Mouse (Mus musculus) forebrain, embryonic 14.5 days (tissue): ENCODE data around the gene Stt3b. TPM values are rescaled to one million over a fixed set of nuclear protein-coding genes. Genes with fewer than 3 reads are reported as not detected.

ENCODE experiments used
- ATAC-seq: fragments of 200-750 bp; cut with Nextera tagmentation; 2 replicates; pipeline ENCODE4 v1.8.0; 2017; ENCODE audit warnings: mild to moderate bottlenecking, moderate library complexity
- DNase-seq: peaks from one replicate; pipeline ENCODE4 v3.0.0-alpha.2; 2015; ENCODE audit warnings: low spot score
- H3K27ac ChIP-seq: fragments of 300-500 bp; sonication (generic); 2 replicates; pipeline ENCODE4 v1.5.1; 2014; ENCODE audit warnings: low read depth, mild to moderate bottlenecking, control low read depth, low read length, moderate library complexity
- H3K27me3 ChIP-seq: fragments of 300-500 bp; sonication (generic); replicated peaks from 2 replicates; pipeline ENCODE4 v1.6.1; 2014; ENCODE audit warnings: low read length, control low read depth, mixed read lengths; ENCODE audit not compliant: control insufficient read depth, insufficient read depth
- H3K36me3 ChIP-seq: fragments of 300-500 bp; sonication (generic); 2 replicates; pipeline ENCODE4 v1.6.1; 2014; ENCODE audit warnings: low read length, control low read depth; ENCODE audit not compliant: control insufficient read depth, insufficient read depth
- H3K4me1 ChIP-seq: fragments of 300-500 bp; sonication (generic); 2 replicates; pipeline ENCODE4 v1.6.1; 2014; ENCODE audit warnings: antibody characterized with exemption, low read length, control low read depth; ENCODE audit not compliant: control insufficient read depth, insufficient read depth
- H3K4me2 ChIP-seq: fragments of 300-500 bp; sonication (generic); 2 replicates; pipeline ENCODE4 v1.6.1; 2014; ENCODE audit warnings: mild to moderate bottlenecking, control low read depth, low read length
- H3K4me3 ChIP-seq: fragments of 300-500 bp; sonication (generic); 2 replicates; pipeline ENCODE4 v1.5.1; 2014; ENCODE audit warnings: low read depth, low read length, control low read depth
- H3K9ac ChIP-seq: fragments of 300-500 bp; sonication (generic); 2 replicates; pipeline ENCODE4 v1.6.1; 2014; ENCODE audit warnings: mild to moderate bottlenecking, low read length, control low read depth, moderate library complexity
- H3K9me3 ChIP-seq: fragments of 300-500 bp; sonication (generic); replicated peaks from 2 replicates; pipeline ENCODE4 v1.6.1; 2016; ENCODE audit warnings: low read length, control low read depth, mixed read lengths; ENCODE audit not compliant: control insufficient read depth
- WGBS: fragments of 180-500 bp; shearing (Covaris S2); extraction: QIAGEN DNeasy Blood & Tissue Kit; methylation state at CpG from one replicate; pipeline ENCODE4 v1.1.7; 2014; 5-methylcytosine and 5-hydroxymethylcytosine counted together
- polyA plus RNA-seq: library from polyadenylated mRNA; unstranded; fragments of >200 nt; fragmentation: Nextera tagmentation; extraction: Ambion mirVana; gene quantifications from 2 replicates; pipeline ENCODE4 v1.2.1, GENCODE M21; 2014

Stt3b gene
- polyA plus RNA-seq, 1 experiment from 2014 or later: 74.8 TPM

GRCm38 (mm10) chr9:115309977-115310345 is 260 bp downstream of the Stt3b start:
- Histone ChIP-seq H3K4me1 (peaks cover 30% of the 10 kb centered on the region), H3K27ac (peak overlapping the region; percentile 97), H3K4me2 (peak overlapping the region; percentile 62), H3K4me3 (peak overlapping the region; percentile 96), H3K9me3 (no peaks in the 10 kb centered on the region), H3K27me3 (no peaks in the 10 kb centered on the region), H3K36me3 (no peaks in the 10 kb centered on the region), H3K9ac (peak overlapping the region; percentile 98)
- ATAC-seq: peak; percentile 76
- DNase-seq: no peak
- WGBS: 0% methylated on average over 36 of the region's 42 CpGs

- Histone ChIP-seq H3K27me3 (no peaks in the 10 kb centered on the region), H3K4me3 (peak overlapping the region; percentile 96), H3K9me3 (no peaks in the 10 kb centered on the region), H3K36me3 (no peaks in the 10 kb centered on the region), H3K4me1 (peaks cover 33% of the 10 kb centered on the region), H3K9ac (peak overlapping the region; percentile 98), H3K4me2 (peak overlapping the region; percentile 62), H3K27ac (peak overlapping the region; percentile 97)
- DNase-seq (peak; percentile 50), ATAC-seq (peak; percentile 15)
- WGBS: under 1% methylated on average over 55 of the region's 65 CpGs
Observed at GRCm38 (mm10) chr9:115309381-115309971, 745 bp downstream of the Stt3b start.

GRCm38 (mm10) chr9:115308941-115309380 is 1.3 kb downstream of the Stt3b start:
- H3K27ac ChIP-seq: peak overlapping the region; percentile 97
- no peaks in the 10 kb centered on the region for H3K27me3 ChIP-seq
- no peaks in the 10 kb centered on the region for H3K36me3 ChIP-seq
- under 1% methylated on average over 18 of the region's 18 CpGs for WGBS
- H3K9ac ChIP-seq: peak overlapping the region; percentile 98
- ATAC-seq (no peak), DNase-seq (peak; percentile 52)
- no peaks in the 10 kb centered on the region for H3K9me3 ChIP-seq
- peak overlapping the region; percentile 96 for H3K4me3 ChIP-seq
- peaks cover 34% of the 10 kb centered on the region for H3K4me1 ChIP-seq
- peak overlapping the region; percentile 62 for H3K4me2 ChIP-seq

- H3K27me3 ChIP-seq: no peaks in the 10 kb centered on the region
- H3K9me3 ChIP-seq: no peaks in the 10 kb centered on the region
- H3K4me1 ChIP-seq: peaks cover 38% of the 10 kb centered on the region
- H3K27ac ChIP-seq: no peak overlapping the region
- peak overlapping the region; percentile 96 for H3K4me3 ChIP-seq
- DNase-seq (peak; percentile 51), ATAC-seq (no peak)
- no peaks in the 10 kb centered on the region for H3K36me3 ChIP-seq
- peak overlapping the region; percentile 62 for H3K4me2 ChIP-seq
- 3% methylated on average over 4 of the region's 4 CpGs for WGBS
- H3K9ac ChIP-seq: peak overlapping the region; percentile 98
Observed at GRCm38 (mm10) chr9:115308401-115308800, 1.8 kb downstream of the Stt3b start.

GRCm38 (mm10) chr9:115306202-115306601 is 4.0 kb downstream of the Stt3b start:
- H3K36me3 ChIP-seq: no peaks in the 10 kb centered on the region
- ATAC-seq (no peak), DNase-seq (no peak)
- peaks cover 41% of the 10 kb centered on the region for H3K4me1 ChIP-seq
- no peak overlapping the region for H3K27ac ChIP-seq
- no peaks in the 10 kb centered on the region for H3K27me3 ChIP-seq
- H3K4me2 ChIP-seq: peak overlapping the region; percentile 62
- H3K9ac ChIP-seq: peak overlapping the region; percentile 13; the same call in 1 of the 2 replicates
- WGBS: 24% methylated on average over 6 of the region's 6 CpGs
- H3K4me3 ChIP-seq: peak overlapping the region; percentile 96
- no peaks in the 10 kb centered on the region for H3K9me3 ChIP-seq

GRCm38 (mm10) chr9:115304149-115304548 is 6.1 kb downstream of the Stt3b start:
- WGBS: 50% methylated on average over 4 of the region's 4 CpGs

GRCm38 (mm10) chr9:115301593-115301992 is 8.6 kb downstream of the Stt3b start:
- peaks cover 25% of the 10 kb centered on the region for H3K4me1 ChIP-seq
- no peak overlapping the region for H3K27ac ChIP-seq
- 92% methylated on average over 7 of the region's 7 CpGs for WGBS
- no peak overlapping the region for H3K4me3 ChIP-seq
- ATAC-seq (no peak), DNase-seq (no peak)
- H3K4me2 ChIP-seq: no peak overlapping the region
- H3K27me3 ChIP-seq: no peaks in the 10 kb centered on the region
- H3K9ac ChIP-seq: no peak overlapping the region
- H3K9me3 ChIP-seq: no peaks in the 10 kb centered on the region
- no peaks in the 10 kb centered on the region for H3K36me3 ChIP-seq

More at GRCm38 (mm10) chr9:115304149-115304548, 6.1 kb downstream of the Stt3b start:
- no peak overlapping the region for H3K9ac ChIP-seq
- DNase-seq: no peak
- no peaks in the 10 kb centered on the region for H3K27me3 ChIP-seq
- no peak overlapping the region for H3K4me2 ChIP-seq
- ATAC-seq: no peak
- no peak overlapping the region for H3K27ac ChIP-seq
- no peaks in the 10 kb centered on the region for H3K9me3 ChIP-seq
- H3K36me3 ChIP-seq: no peaks in the 10 kb centered on the region
- H3K4me1 ChIP-seq: peaks cover 38% of the 10 kb centered on the region
- no peak overlapping the region for H3K4me3 ChIP-seq

GRCm38 (mm10) chr9:115301002-115301579 is 9.1 kb downstream of the Stt3b start:
- WGBS: 95% methylated on average over 6 of the region's 6 CpGs
- ATAC-seq (no peak), DNase-seq (no peak)
- Histone ChIP-seq H3K9me3 (no peaks in the 10 kb centered on the region), H3K27me3 (no peaks in the 10 kb centered on the region), H3K36me3 (no peaks in the 10 kb centered on the region), H3K4me2 (no peak overlapping the region), H3K4me1 (peaks cover 20% of the 10 kb centered on the region), H3K27ac (no peak overlapping the region), H3K9ac (no peak overlapping the region), H3K4me3 (no peak overlapping the region)

- Histone ChIP-seq H3K4me2 (no peak overlapping the region), H3K4me1 (peaks cover 3% of the 10 kb centered on the region; the same call in 1 of the 2 replicates), H3K36me3 (no peaks in the 10 kb centered on the region), H3K27ac (no peak overlapping the region), H3K4me3 (no peak overlapping the region), H3K9ac (no peak overlapping the region), H3K27me3 (no peaks in the 10 kb centered on the region), H3K9me3 (no peaks in the 10 kb centered on the region)
- 82% methylated on average over 7 of the region's 7 CpGs for WGBS
- no peak for ATAC-seq
- DNase-seq: no peak
Observed at GRCm38 (mm10) chr9:115296738-115297137, 13.5 kb downstream of the Stt3b start.
